Mouse (Mus musculus): Measurements from ENCODE around the gene C130074G19Rik.
A peak's percentile ranks its signal among the peaks of the same experiment; 100 is the strongest.

The C130074G19Rik gene

DNA sequence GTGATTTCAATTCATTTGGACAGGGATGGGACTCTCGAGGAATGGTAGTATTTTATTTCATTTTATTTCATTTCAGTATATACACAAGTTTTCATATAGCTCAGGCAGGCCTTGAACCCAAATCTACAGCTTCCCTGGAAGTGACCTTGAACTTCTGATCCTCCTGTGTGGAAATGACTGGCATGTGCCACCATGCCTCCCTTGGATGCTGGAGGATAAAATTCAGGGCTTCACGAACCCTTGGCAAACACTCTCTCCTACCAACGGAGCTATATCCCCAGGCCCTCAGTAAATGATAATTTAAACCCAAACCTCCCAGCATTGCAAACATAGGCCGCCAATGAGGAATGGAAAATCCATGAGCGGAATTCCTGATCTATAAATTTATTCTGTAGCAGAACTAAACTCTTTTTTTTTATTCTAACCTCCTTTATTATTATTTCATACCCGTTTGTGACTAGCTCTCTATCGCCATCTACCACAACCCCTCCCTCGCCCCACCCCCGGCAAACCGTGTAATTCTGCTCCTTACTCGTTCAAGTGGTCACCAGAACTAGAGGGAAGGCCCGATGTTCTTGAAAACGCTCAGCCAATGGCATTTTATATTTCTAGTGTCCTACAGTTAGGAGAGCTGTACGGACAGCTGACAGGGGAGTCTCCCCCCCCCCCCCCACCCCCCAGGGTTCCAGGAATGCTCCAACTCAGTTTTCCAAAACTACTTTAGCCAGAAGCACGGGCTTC is 38.5 kb downstream of the C130074G19Rik start:
- DNase-seq (ENCODE audit: low spot score), result no peak

- no peak for DNase-seq (ENCODE audit: low spot score)
These were observed 45.4 kb downstream of the C130074G19Rik start for GRCm38 (mm10) chr1:184837649-184838048.

GRCm38 (mm10) chr1:184836350-184836749 is 46.7 kb downstream of the C130074G19Rik start:
- no peak for DNase-seq (ENCODE audit: low spot score)

DNA sequence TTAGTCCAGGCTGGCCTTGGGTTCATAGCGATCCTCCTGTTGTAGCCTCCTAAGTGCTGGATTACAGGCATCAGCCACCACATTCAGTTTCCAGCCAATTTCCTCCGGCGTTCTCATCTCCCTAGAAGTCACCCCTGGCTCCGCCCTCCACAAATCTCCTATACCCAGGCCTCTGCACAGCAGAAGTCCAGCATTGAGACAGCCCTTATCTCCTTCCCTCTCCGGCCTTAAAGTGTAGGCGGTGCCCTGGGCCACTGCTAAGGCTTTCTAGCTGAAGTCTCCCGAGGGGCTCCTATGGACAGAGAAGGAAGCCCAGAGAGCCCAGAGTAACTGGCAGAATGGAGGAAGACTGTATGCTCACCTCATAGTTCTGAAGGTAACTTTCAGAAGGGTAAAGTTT is 49.5 kb downstream of the C130074G19Rik start:
- DNase-seq (ENCODE audit: low spot score), result no peak

GRCm38 (mm10) chr1:184832211-184832610 is 50.8 kb downstream of the C130074G19Rik start:
- DNase-seq (ENCODE audit: low spot score), result no peak

DNA sequence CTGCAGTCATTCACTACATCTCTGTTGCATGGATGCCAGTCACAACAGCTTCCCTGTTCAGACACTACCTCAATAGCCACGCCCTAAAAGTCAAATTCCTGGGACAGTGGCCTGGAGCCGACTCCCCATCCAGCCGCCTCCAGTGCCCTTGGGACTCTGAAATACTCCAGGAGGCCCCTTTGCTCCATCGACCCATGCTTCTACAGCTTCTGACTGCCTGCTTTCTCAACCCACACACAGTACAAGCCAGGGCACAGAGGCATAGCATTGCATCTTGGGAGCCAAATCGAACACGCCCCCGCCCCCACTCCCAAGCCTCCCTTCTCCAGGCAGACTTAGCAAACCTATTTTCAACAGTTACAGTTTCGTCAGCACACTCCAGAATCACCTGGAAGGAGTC is 53.1 kb downstream of the C130074G19Rik start:
- no peak for DNase-seq (ENCODE audit: low spot score)

- DNase-seq (ENCODE audit: low spot score), result no peak
These were observed 55.8 kb downstream of the C130074G19Rik start for GRCm38 (mm10) chr1:184827175-184827701.

- no peak for DNase-seq (ENCODE audit: low spot score)
These were observed 57.9 kb downstream of the C130074G19Rik start for GRCm38 (mm10) chr1:184825093-184825492.

DNA sequence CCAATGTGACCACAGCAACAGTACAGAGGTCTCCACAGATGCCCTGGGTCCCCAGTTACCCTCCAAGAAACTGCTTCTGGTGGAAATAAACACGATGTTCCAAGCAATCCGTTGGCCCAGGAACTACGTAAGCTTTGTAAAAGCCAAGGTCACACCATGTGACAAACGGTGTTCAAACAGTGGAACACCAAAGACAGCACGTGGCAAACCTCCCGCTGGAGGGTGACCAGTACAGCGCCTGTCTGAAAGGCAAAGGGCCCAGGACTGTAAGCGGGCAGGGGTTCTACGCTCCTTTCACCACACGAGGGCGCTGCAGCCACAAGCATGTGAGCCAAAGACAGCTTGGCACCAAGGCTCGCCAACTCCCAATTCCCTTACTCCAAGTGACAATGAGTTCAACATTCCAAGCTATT is 58.6 kb downstream of the C130074G19Rik start:
- peak; percentile 66 for DNase-seq (ENCODE audit: low spot score)

GRCm38 (mm10) chr1:184822678-184823077 is 60.3 kb downstream of the C130074G19Rik start:
- no peak for DNase-seq (ENCODE audit: low spot score)

Measured in T-cell, adult 2 months (primary cell).